Comparison of ENCODE assay signal across 9 mouse cellular contexts in genomic region chr10:69258588-69258987, GRCm38 (mm10). TPM values are rescaled to one million over a fixed set of nuclear protein-coding genes. Genes with fewer than 3 reads are reported as not detected.
DNase-seq lines count a peak whose midpoint lies in the region; ATAC-seq and TF ChIP-seq lines count a peak whose summit lies in the region.
"Had no signal": no experiment of that assay in that cellular context is flagged by ENCODE, and none has a peak within 500 bp of the region (broad histone marks: within the 10 kb centered on the region; RNA-seq: fewer than 3 reads in every experiment).

No protein-coding gene starts in this region.

- no peak for TF ChIP-seq POLR2A in heart, adult 2 months (IDR thresholded peaks at IDR 0.05; ENCODE audit: insufficient read depth, low read depth, low read length)

- no peaks in the 10 kb centered on the region for H3K9me3 ChIP-seq in neural tube, embryonic 13.5 days
- no peaks in the 10 kb centered on the region for H3K9me3 ChIP-seq in neural tube, embryonic 15.5 days (replicated peaks)
- H3K9me3 ChIP-seq in kidney, embryonic 14.5 days (ENCODE audit: control insufficient read depth, low read length), result no peaks in the 10 kb centered on the region
- H3K9me3 ChIP-seq in stomach, embryonic 16.5 days (replicated peaks; ENCODE audit: control insufficient read depth, low read length), result no peaks in the 10 kb centered on the region
- no peaks in the 10 kb centered on the region for H3K9me3 ChIP-seq in forebrain, embryonic 15.5 days
- H3K9me3 ChIP-seq: limb, embryonic 15.5 days had no signal

- WGBS in neural tube, embryonic 13.5 days, result 77% methylated on average over 9 of the region's 9 CpGs
- 74% methylated on average over 9 of the region's 9 CpGs for WGBS in neural tube, embryonic 15.5 days
- WGBS in heart, adult 2 months, result 32% methylated on average over 9 of the region's 9 CpGs
- 56% methylated on average over 9 of the region's 9 CpGs for WGBS in kidney, embryonic 14.5 days
- WGBS in stomach, embryonic 16.5 days, result 48% methylated on average over 9 of the region's 9 CpGs
- 38% methylated on average over 9 of the region's 9 CpGs for WGBS in forebrain, embryonic 15.5 days

- intact Hi-C loops in heart, adult 2 months (cut with DNase I), result no loop called here

- H3K27ac ChIP-seq in neural tube, embryonic 13.5 days (replicated peaks), result 0 out of 2 replicates have a peak overlapping the region, but pooled peaks have one; percentile 5
- H3K27ac ChIP-seq in neural tube, embryonic 15.5 days (replicated peaks), result no peak overlapping the region
- peak overlapping the region; percentile 75 for H3K27ac ChIP-seq in heart, adult 2 months
- peak overlapping the region; percentile 42; the same call in 1 of the 2 replicates for H3K27ac ChIP-seq in kidney, embryonic 14.5 days (ENCODE audit: low read depth, low read length)
- H3K27ac ChIP-seq in stomach, embryonic 16.5 days (ENCODE audit: low read length), result peak overlapping the region; percentile 43; the same call in 1 of the 2 replicates
- no peak overlapping the region for H3K27ac ChIP-seq in forebrain, embryonic 15.5 days (replicated peaks)

- TF ChIP-seq EP300 in heart, adult 2 months (IDR thresholded peaks at IDR 0.05; ENCODE audit: insufficient read depth, low read depth, low read length), result no peak

- no peak for TF ChIP-seq CTCF in heart, adult 2 months (IDR thresholded peaks at IDR 0.05)

- no peak overlapping the region for H3K9ac ChIP-seq in neural tube, embryonic 13.5 days
- no peak overlapping the region for H3K9ac ChIP-seq in neural tube, embryonic 15.5 days (replicated peaks)
- no peak overlapping the region for H3K9ac ChIP-seq in heart, adult 2 months (ENCODE audit: low read depth, low read length)
- no peak overlapping the region for H3K9ac ChIP-seq in kidney, embryonic 14.5 days (ENCODE audit: low read depth, low read length)
- H3K9ac ChIP-seq in stomach, embryonic 16.5 days (ENCODE audit: low read length), result no peak overlapping the region
- no peak overlapping the region for H3K9ac ChIP-seq in forebrain, embryonic 15.5 days (replicated peaks)
- H3K9ac ChIP-seq: limb, embryonic 15.5 days had no signal

- H3K4me1 ChIP-seq in neural tube, embryonic 13.5 days (replicated peaks), result peaks cover 17% of the 10 kb centered on the region
- H3K4me1 ChIP-seq in neural tube, embryonic 15.5 days, result peaks cover 21% of the 10 kb centered on the region
- H3K4me1 ChIP-seq in heart, adult 2 months (ENCODE audit: control insufficient read depth, insufficient read depth, low read length), result peaks cover 24% of the 10 kb centered on the region
- H3K4me1 ChIP-seq in kidney, embryonic 14.5 days (ENCODE audit: control insufficient read depth, insufficient read depth, low read length), result peaks cover 41% of the 10 kb centered on the region
- H3K4me1 ChIP-seq in stomach, embryonic 16.5 days (ENCODE audit: control insufficient read depth, insufficient read depth, low read length), result peaks cover 39% of the 10 kb centered on the region
- H3K4me1 ChIP-seq in forebrain, embryonic 15.5 days, result peaks cover 1% of the 10 kb centered on the region; the same call in 1 of the 2 replicates

- H3K4me2 ChIP-seq in neural tube, embryonic 13.5 days, result no peak overlapping the region
- H3K4me2 ChIP-seq in neural tube, embryonic 15.5 days, result no peak overlapping the region
- H3K4me2 ChIP-seq in kidney, embryonic 14.5 days (replicated peaks; ENCODE audit: low read depth, low read length), result no peak overlapping the region
- no peak overlapping the region for H3K4me2 ChIP-seq in stomach, embryonic 16.5 days (ENCODE audit: low read depth, low read length)
- H3K4me2 ChIP-seq in forebrain, embryonic 15.5 days (replicated peaks), result no peak overlapping the region
- H3K4me2 ChIP-seq: limb, embryonic 15.5 days had no signal

- H3K79me2 ChIP-seq in heart, adult 2 months (replicated peaks; ENCODE audit: control insufficient read depth, insufficient read depth, low read length), result no peaks in the 10 kb centered on the region; the same call in 1 of the 2 replicates

- ATAC-seq in neural tube, embryonic 13.5 days (ENCODE audit: low read depth), result no peak
- no peak for ATAC-seq in neural tube, embryonic 15.5 days (ENCODE audit: low FRiP score)
- ATAC-seq in kidney, embryonic 14.5 days (ENCODE audit: low FRiP score, low TSS enrichment), result no peak
- no peak for ATAC-seq in stomach, embryonic 16.5 days (ENCODE audit: insufficient read depth, low FRiP score)
- ATAC-seq in forebrain, embryonic 15.5 days (replicated peaks), result no peak

- no peak overlapping the region for H3K4me3 ChIP-seq in neural tube, embryonic 13.5 days
- no peak overlapping the region for H3K4me3 ChIP-seq in neural tube, embryonic 15.5 days (replicated peaks)
- no peak overlapping the region for H3K4me3 ChIP-seq in heart, adult 2 months
- no peak overlapping the region for H3K4me3 ChIP-seq in kidney, embryonic 14.5 days (ENCODE audit: low read length)
- no peak overlapping the region for H3K4me3 ChIP-seq in stomach, embryonic 16.5 days (replicated peaks; ENCODE audit: low read length)
- H3K4me3 ChIP-seq in forebrain, embryonic 15.5 days, result no peak overlapping the region
- H3K4me3 ChIP-seq: limb, embryonic 15.5 days had no signal

- H3K27me3 ChIP-seq in neural tube, embryonic 13.5 days, result no peaks in the 10 kb centered on the region
- no peaks in the 10 kb centered on the region for H3K27me3 ChIP-seq in neural tube, embryonic 15.5 days (replicated peaks)
- H3K27me3 ChIP-seq in heart, adult 2 months (ENCODE audit: control insufficient read depth, insufficient read depth, low read length), result no peaks in the 10 kb centered on the region
- no peaks in the 10 kb centered on the region for H3K27me3 ChIP-seq in kidney, embryonic 14.5 days (ENCODE audit: control insufficient read depth, insufficient read depth, low read length)
- no peaks in the 10 kb centered on the region for H3K27me3 ChIP-seq in stomach, embryonic 16.5 days (ENCODE audit: control insufficient read depth, insufficient read depth, low read length)
- no peaks in the 10 kb centered on the region for H3K27me3 ChIP-seq in forebrain, embryonic 15.5 days
- H3K27me3 ChIP-seq: limb, embryonic 15.5 days had no signal

- DNase-seq in heart, adult 2 months, result peak in 1 of 2 experiments; percentile 61
- DNase-seq in spleen, adult 12 weeks (ENCODE audit: low spot score), result no peak
- DNase-seq in thymus, postnatal 0 days (ENCODE audit: low spot score), result no peak

- H3K36me3 ChIP-seq in neural tube, embryonic 13.5 days, result 0 out of 2 replicates have a peak, but pooled peaks cover 7% of the 10 kb centered on the region
- no peaks in the 10 kb centered on the region for H3K36me3 ChIP-seq in neural tube, embryonic 15.5 days
- H3K36me3 ChIP-seq in heart, adult 2 months (ENCODE audit: control insufficient read depth, insufficient read depth, low read length), result peaks cover 34% of the 10 kb centered on the region
- H3K36me3 ChIP-seq in kidney, embryonic 14.5 days (ENCODE audit: control insufficient read depth, insufficient read depth, low read length), result no peaks in the 10 kb centered on the region
- no peaks in the 10 kb centered on the region for H3K36me3 ChIP-seq in stomach, embryonic 16.5 days (ENCODE audit: control insufficient read depth, insufficient read depth, low read length)
- no peaks in the 10 kb centered on the region for H3K36me3 ChIP-seq in forebrain, embryonic 15.5 days
- H3K36me3 ChIP-seq: limb, embryonic 15.5 days had no signal

RNA-seq across cellular contexts. Expression of gene A930033H14Rik, which starts 45.7 kb away (rescaled TPM):
- polyA plus RNA-seq in neural tube, embryonic 13.5 days (2015; fragmentation: Nextera tagmentation; extraction: Ambion mirVana), result 1.3 TPM in 2 replicates
- 1.3 and 1.4 TPM in 2 replicates for polyA plus RNA-seq in neural tube, embryonic 15.5 days (2015; fragmentation: Nextera tagmentation; extraction: Ambion mirVana)
- total RNA-seq in heart, adult 2 months (2021), result 1 to 10 TPM; 1.1 TPM
- polyA plus RNA-seq in heart, adult 2 months (2012; rRNA removed), result 0.61 TPM in 2 replicates
- polyA plus RNA-seq in kidney, embryonic 14.5 days (2014; fragmentation: Nextera tagmentation; extraction: Ambion mirVana), result 1.5 and 2.6 TPM in 2 replicates
- 1.8 and 2.0 TPM in 2 replicates for polyA plus RNA-seq in stomach, embryonic 16.5 days (2015; fragmentation: Nextera tagmentation; extraction: Ambion mirVana)
- 0.36 TPM in 2 replicates for polyA plus RNA-seq in thymus, postnatal 0 days (2015; fragmentation: Nextera tagmentation; extraction: Ambion mirVana)
- polyA plus RNA-seq in forebrain, embryonic 15.5 days (2015; fragmentation: Nextera tagmentation; extraction: Ambion mirVana), result 1.2 TPM in 2 replicates

Comparison
In these comparisons a context has a peak if more than half of its experiments do, and no peak if none do; other contexts are left out.
1. H3K27ac ChIP-seq: peak in neural tube, embryonic 13.5 days (single experiment), heart, adult 2 months (single experiment), kidney, embryonic 14.5 days (single experiment) and stomach, embryonic 16.5 days (single experiment); none in neural tube, embryonic 15.5 days (single experiment) and forebrain, embryonic 15.5 days (single experiment).